Mouse (Mus musculus): Measurements from ENCODE around the gene Zbtb45. TPM values are rescaled to one million over a fixed set of nuclear protein-coding genes. Genes with fewer than 3 reads are reported as not detected.
A peak's percentile ranks its signal among the peaks of the same experiment; 100 is the strongest.

Gene Zbtb45
- total and polyA plus RNA-seq, 3 experiments, result 16.8 to 36.3 TPM; not detected in 1

GRCm38 (mm10) chr7:13032541-13032940 lies 22.7 kb upstream of the Zbtb45 start:
- H3K4me1 ChIP-seq (ENCODE audit: control insufficient read depth in 1 of 2, insufficient read depth in 2 of 2, low read length in 2 of 2), result peaks cover 0 to 19% of the 10 kb centered on the region in 2 experiments; a peak in 1 of 4 replicates

GRCm38 (mm10) chr7:13031983-13032382 lies 22.1 kb upstream of the Zbtb45 start:
- H3K4me1 ChIP-seq (ENCODE audit: control insufficient read depth in 1 of 2, insufficient read depth in 2 of 2, low read length in 2 of 2), result peaks cover 0 to 21% of the 10 kb centered on the region in 2 experiments; a peak in 1 of 4 replicates
- H3K27me3 ChIP-seq (ENCODE audit: control insufficient read depth in 1 of 2, insufficient read depth in 2 of 2, low read length in 2 of 2), result no peaks in the 10 kb centered on the region
- no peak overlapping the region for H3K9ac ChIP-seq (ENCODE audit: control insufficient read depth, low read depth, low read length, poor library complexity, severe bottlenecking)
- no peaks in the 10 kb centered on the region for H3K9me3 ChIP-seq (replicated peaks; ENCODE audit: insufficient read depth, low read length)
- no peak for DNase-seq (ENCODE audit: low read depth, low spot score)
- H3K4me3 ChIP-seq (ENCODE audit: control insufficient read depth in 1 of 2, insufficient read depth in 1 of 2, low read depth in 2 of 2, low read length in 2 of 2), result no peak overlapping the region
- peaks cover 11 to 19% of the 10 kb centered on the region in 2 experiments for H3K36me3 ChIP-seq (ENCODE audit: control insufficient read depth in 1 of 2, insufficient read depth in 2 of 2, low read length in 2 of 2)
- H3K79me2 ChIP-seq (ENCODE audit: control insufficient read depth, insufficient read depth, low read length, poor library complexity), result peaks cover 21% of the 10 kb centered on the region
- TF ChIP-seq CHD2 (IDR thresholded peaks at IDR 0.05; ENCODE audit: low read length), result no peak
- no peak for TF ChIP-seq E2F4 (IDR thresholded peaks at IDR 0.05; ENCODE audit: borderline replicate concordance, low read depth, low read length)
- TF ChIP-seq POLR2AphosphoS2 (IDR thresholded peaks at IDR 0.05; ENCODE audit: low read length), result peak; percentile 11; the same call in 1 of the 2 replicates
- TF ChIP-seq SIN3A (IDR thresholded peaks at IDR 0.05; ENCODE audit: low read length), result no peak
- no peak for TF ChIP-seq JUND (IDR thresholded peaks at IDR 0.05; ENCODE audit: low read depth, low read length)
- no peak for TF ChIP-seq MAX (IDR thresholded peaks at IDR 0.05; ENCODE audit: low read length)
- TF ChIP-seq BHLHE40 (IDR thresholded peaks at IDR 0.05; ENCODE audit: borderline replicate concordance, low read depth, low read length), result no peak
- TF ChIP-seq ZC3H11A (IDR thresholded peaks at IDR 0.05; ENCODE audit: low read depth, low read length), result no peak
- no peak for TF ChIP-seq ETS1 (IDR thresholded peaks at IDR 0.05; ENCODE audit: low read depth, low read length)
- 0 out of 2 replicates have a peak, but pooled peaks have one; percentile 40 for TF ChIP-seq ZMIZ1 (IDR thresholded peaks at IDR 0.05; ENCODE audit: low read depth, low read length)
- no peak overlapping the region for H3K27ac ChIP-seq (ENCODE audit: control insufficient read depth, low read depth, low read length)

More at GRCm38 (mm10) chr7:13032541-13032940, 22.7 kb upstream of the Zbtb45 start:
- Histone ChIP-seq H3K9me3 (replicated peaks; ENCODE audit: insufficient read depth, low read length) (no peaks in the 10 kb centered on the region), H3K36me3 (ENCODE audit: control insufficient read depth in 1 of 2, insufficient read depth in 2 of 2, low read length in 2 of 2) (peaks cover 7 to 13% of the 10 kb centered on the region in 2 experiments), H3K27ac (ENCODE audit: control insufficient read depth, low read depth, low read length) (no peak overlapping the region), H3K79me2 (ENCODE audit: control insufficient read depth, insufficient read depth, low read length, poor library complexity) (peaks cover 24% of the 10 kb centered on the region), H3K4me3 (ENCODE audit: control insufficient read depth in 1 of 2, insufficient read depth in 1 of 2, low read depth in 2 of 2, low read length in 2 of 2) (no peak overlapping the region), H3K9ac (ENCODE audit: control insufficient read depth, low read depth, low read length, poor library complexity, severe bottlenecking) (no peak overlapping the region), H3K27me3 (ENCODE audit: control insufficient read depth in 1 of 2, insufficient read depth in 2 of 2, low read length in 2 of 2) (no peaks in the 10 kb centered on the region)
- TF ChIP-seq E2F4 (IDR thresholded peaks at IDR 0.05; ENCODE audit: borderline replicate concordance, low read depth, low read length) (no peak), HCFC1 (IDR thresholded peaks at IDR 0.05; ENCODE audit: low read depth, low read length) (no peak), MAFK (IDR thresholded peaks at IDR 0.05; ENCODE audit: borderline replicate concordance, low read depth, low read length) (no peak), EP300 (IDR thresholded peaks at IDR 0.05; ENCODE audit: low read depth in 1 of 2, low read length in 2 of 2) (no peak), USF2 (IDR thresholded peaks at IDR 0.05; ENCODE audit: borderline replicate concordance in 1 of 2, insufficient read depth in 1 of 2, low read depth in 1 of 2, low read length in 2 of 2) (no peak), POLR2A (IDR thresholded peaks at IDR 0.05; ENCODE audit: control insufficient read depth in 1 of 2, insufficient read depth in 1 of 2, low read depth in 1 of 2, low read length in 2 of 2, poor library complexity in 1 of 2) (no peak), POLR2AphosphoS5 (IDR thresholded peaks at IDR 0.05; ENCODE audit: borderline replicate concordance, low read depth, low read length) (no peak), RAD21 (IDR thresholded peaks at IDR 0.05; ENCODE audit: low read depth, low read length) (no peak), TBP (IDR thresholded peaks at IDR 0.05; ENCODE audit: low read depth, low read length) (no peak), POLR2AphosphoS2 (IDR thresholded peaks at IDR 0.05; ENCODE audit: low read length) (no peak), NELFE (IDR thresholded peaks at IDR 0.05; ENCODE audit: low read depth, low read length) (no peak)
- DNase-seq (ENCODE audit: low read depth, low spot score), result peak; percentile 34
